Mouse (Mus musculus) lung, adult 2 months (tissue): ENCODE results near the gene Tubb4a. TPM values are rescaled to one million over a fixed set of nuclear protein-coding genes. Genes with fewer than 3 reads are reported as not detected.
"Not testable (repeated sequence)": the region's sequence is repeated elsewhere in the genome, so short reads cannot be mapped to it uniquely, and the experiment has no call there.

Source experiments
- DNase-seq: peaks from one replicate; pipeline ENCODE4 v3.0.0; 2022
- H3K4me1 ChIP-seq: fragments of 200-500 bp; 2 replicates; pipeline ENCODE4 v1.6.1; 2011; ENCODE audit warnings: low read length; ENCODE audit not compliant: control insufficient read depth, insufficient read depth
- H3K4me3 ChIP-seq: fragments of 200-500 bp; replicated peaks from 2 replicates; pipeline ENCODE3; 2011; ENCODE audit warnings: low read depth, mild to moderate bottlenecking, control low read depth, low read length; ENCODE audit errors: extremely low read depth
- CTCF ChIP-seq: fragments of 200-500 bp; IDR thresholded peaks from 2 replicates; pipeline ENCODE4 v1.5.1; 2011; ENCODE audit warnings: mild to moderate bottlenecking, low read length, control low read depth; ENCODE audit not compliant: insufficient read depth
- POLR2A ChIP-seq: fragments of 200-500 bp; IDR thresholded peaks from 2 replicates; pipeline ENCODE4 v1.6.1; 2011; ENCODE audit warnings: low read depth, mild to moderate bottlenecking, control low read depth, low read length, borderline replicate concordance; ENCODE audit errors: extremely low read depth
- WGBS: fragments of 180-500 bp; shearing (Covaris S2); methylation state at CpG from one replicate; pipeline ENCODE4 v1.1.7; 2018; 5-methylcytosine and 5-hydroxymethylcytosine counted together
- polyA plus RNA-seq: library from polyadenylated mRNA; depleted of rRNA; stranded (reverse); fragments of >200 nt; gene quantifications from 2 replicates; pipeline ENCODE4 v1.2.3, GENCODE M21; 2012

Gene Tubb4a
- polyA plus RNA-seq, 1 experiment: 37.7 TPM

DNA sequence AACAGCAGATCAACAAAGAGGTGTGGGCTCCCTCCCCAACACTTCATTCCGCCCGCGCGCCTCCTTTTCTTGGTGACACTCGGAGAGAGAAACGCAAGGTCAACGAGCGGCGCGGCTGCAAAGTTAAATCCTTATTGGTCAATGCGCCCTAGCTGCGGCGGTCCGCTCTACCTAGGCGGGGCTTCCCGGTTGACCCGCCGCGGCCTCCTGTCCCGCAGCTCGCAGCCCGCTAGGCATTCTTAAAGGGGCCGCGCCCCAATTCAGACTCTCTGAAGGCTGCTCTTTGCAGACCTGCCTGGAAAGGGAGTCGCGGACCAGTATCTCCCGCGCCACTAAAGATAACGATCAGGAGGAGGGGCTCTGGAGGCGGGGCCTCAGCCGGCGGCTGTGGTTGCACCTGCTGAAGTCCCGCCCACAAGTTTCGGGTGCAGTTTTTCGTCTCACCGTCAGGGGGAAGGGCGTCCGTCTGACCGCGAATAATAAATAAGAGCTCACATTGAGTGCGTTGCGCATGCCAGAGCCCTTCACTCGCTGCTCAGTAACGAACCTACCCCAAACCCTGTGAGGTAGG lies 27.3 kb downstream of the Tubb4a start:
- TF ChIP-seq CTCF (peak; percentile 66), POLR2A (peak; percentile 65; the same call in 1 of the 2 replicates)
- H3K4me3 ChIP-seq: peak overlapping the region; percentile 78
- DNase-seq: peak; percentile 99
- WGBS: under 1% methylated on average over 44 of the region's 44 CpGs
- peaks cover 4% of the 10 kb centered on the region for H3K4me1 ChIP-seq

DNA sequence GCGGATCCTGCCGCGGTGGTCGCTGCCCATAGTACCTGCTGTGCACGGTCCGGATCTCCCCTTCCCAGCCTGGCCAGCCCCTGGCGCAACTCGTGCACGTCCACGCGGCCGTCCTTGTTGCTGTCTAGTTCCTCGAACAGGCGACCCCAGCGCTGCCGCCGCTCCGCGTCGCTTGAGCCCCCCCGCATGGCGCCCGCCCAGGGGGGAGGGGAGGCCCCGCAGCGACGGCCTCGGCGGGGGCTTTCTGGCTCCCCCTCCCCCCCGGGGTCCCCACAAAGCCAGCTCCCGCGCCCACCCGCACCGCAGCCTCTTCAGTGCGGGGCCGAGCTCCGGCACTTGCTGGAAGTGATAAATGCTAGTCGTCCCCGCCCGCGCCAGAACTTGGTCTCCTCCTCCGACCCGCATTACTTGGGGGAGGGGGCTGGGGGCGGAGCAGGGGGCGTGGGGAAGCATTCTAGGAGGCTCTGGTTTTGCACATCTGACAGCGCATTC lies 28.1 kb downstream of the Tubb4a start, which contains the start of gene Slc25a23:
Slc25a23 (minus strand) TSS at position 378 of the 492 bp plus-strand sequence.
- TF ChIP-seq POLR2A: peak; percentile 3; the same call in 1 of the 2 replicates
- no peak for TF ChIP-seq CTCF
- Histone ChIP-seq H3K4me1 (peaks cover 4% of the 10 kb centered on the region), H3K4me3 (peak within 1 kb of the TSS; percentile 78)
- DNase-seq: peak; percentile 62
- 1% methylated on average over 36 of the region's 45 CpGs for WGBS

- 7% methylated on average over 20 of the region's 22 CpGs for WGBS
Observed at GRCm38 (mm10) chr17:57058891-57059485, 28.6 kb downstream of the Tubb4a start, which contains the start of gene Crb3. Crb3 (plus strand) TSS chr17:57059105.

GRCm38 (mm10) chr17:57056246-57056645 lies 31.3 kb downstream of the Tubb4a start:
- Histone ChIP-seq H3K4me1 (peaks cover 4% of the 10 kb centered on the region), H3K4me3 (no peak overlapping the region)
- DNase-seq: no peak
- no peak for TF ChIP-seq CTCF
- TF ChIP-seq POLR2A: no peak
- 80% methylated on average over 3 of the region's 3 CpGs for WGBS

More at GRCm38 (mm10) chr17:57058891-57059485, 28.6 kb downstream of the Tubb4a start, which contains the start of gene Crb3:
- H3K4me3 ChIP-seq: peak within 1 kb of the TSS; percentile 78
- no peak for TF ChIP-seq CTCF
- no peak for TF ChIP-seq POLR2A
- DNase-seq: peak; percentile 39
- peaks cover 4% of the 10 kb centered on the region for H3K4me1 ChIP-seq

DNA sequence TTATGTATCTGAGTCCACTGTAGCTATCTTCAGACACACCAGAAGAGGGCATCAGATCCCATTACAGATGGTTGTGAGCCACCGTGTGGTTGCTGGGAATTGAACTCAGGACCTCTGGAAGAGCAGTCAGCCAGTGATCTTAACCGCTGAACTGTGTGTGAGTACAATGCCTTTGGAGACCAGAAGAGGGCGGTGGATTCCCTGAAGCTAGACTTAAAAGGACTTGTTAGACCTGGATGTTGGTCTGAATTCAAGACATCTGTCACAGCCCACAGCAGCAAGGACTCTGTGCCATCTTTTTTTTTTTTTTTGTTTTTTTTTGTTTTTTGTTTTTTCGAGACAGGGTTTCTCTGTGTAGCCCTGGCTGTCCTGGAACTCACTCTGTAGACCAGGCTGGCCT lies 35.9 kb downstream of the Tubb4a start:
- H3K4me3 ChIP-seq, H3K4me1 ChIP-seq, DNase-seq: not testable (repeated sequence)
- 85% methylated on average over 4 of the region's 4 CpGs for WGBS

DNA sequence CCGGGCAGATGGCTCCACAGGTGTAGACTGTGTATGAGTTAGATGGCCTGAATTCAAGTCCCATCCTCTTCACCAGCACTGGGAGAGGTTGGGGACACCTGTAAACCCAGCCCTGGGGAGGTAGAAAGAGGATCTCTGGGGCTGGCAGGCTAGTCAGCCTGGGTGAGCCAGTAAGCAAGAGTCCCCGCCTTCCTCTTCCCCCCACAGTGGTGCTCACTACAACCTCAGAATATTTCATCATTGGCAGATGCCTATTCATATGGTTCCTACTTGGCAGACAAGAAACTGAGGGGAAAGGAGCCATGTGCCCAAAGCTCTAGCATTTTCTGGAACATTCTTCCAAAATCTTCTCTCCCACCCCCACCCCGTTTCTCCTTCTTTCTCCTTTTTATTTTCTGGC lies 38.8 kb downstream of the Tubb4a start:
- DNase-seq: no peak
- 96% methylated on average over 3 of the region's 3 CpGs for WGBS
- no peak overlapping the region for H3K4me3 ChIP-seq
- TF ChIP-seq POLR2A (no peak), CTCF (no peak)
- no peaks in the 10 kb centered on the region; the same call in 1 of the 2 replicates for H3K4me1 ChIP-seq

DNA sequence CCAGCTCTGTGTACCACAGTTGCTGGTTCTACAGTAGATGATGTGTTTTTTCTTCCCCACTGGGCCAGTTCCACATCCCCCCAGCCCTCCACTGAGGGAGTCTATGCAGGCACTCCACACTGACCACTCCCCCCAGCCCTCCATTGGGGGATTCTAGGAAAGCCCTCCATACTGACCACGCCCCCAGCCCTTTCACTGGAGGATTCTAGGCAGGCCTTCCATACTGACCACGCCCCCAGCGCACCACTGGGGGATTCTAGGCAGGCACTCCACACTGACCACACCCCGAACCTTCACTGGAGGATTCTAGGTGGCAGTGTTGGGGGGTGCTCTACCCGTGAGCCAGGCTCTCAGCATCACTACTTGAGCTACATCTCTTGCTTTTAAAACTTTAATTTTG lies 40.2 kb downstream of the Tubb4a start:
- Histone ChIP-seq H3K4me1 (no peaks in the 10 kb centered on the region; the same call in 1 of the 2 replicates), H3K4me3 (no peak overlapping the region)
- no peak for TF ChIP-seq POLR2A
- TF ChIP-seq CTCF: no peak
- DNase-seq: no peak
- 52% methylated on average over 5 of the region's 5 CpGs for WGBS

DNA sequence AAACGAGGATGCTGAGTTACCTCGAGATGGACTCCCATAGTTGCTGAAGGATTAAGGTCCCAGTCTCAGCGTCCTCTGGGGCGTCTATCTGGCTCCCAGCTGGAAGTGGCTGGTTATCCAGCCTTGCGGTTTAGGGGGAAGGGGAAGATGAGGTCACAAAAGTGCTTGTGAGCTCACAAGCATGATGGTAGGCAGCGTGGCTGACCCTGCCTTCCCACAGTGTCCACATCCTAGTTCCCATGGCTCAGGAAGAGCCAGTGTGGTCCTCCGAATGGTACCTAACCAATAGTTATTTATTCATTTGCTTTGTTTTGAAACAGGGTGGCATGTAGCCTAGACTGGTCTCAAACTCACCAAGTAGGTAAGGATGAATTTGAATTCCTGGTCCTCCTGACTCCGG lies 46.0 kb downstream of the Tubb4a start, which contains the start of gene Slc25a41:
Slc25a41 (minus strand) TSS at position 101 of the 400 bp plus-strand sequence.
- Histone ChIP-seq H3K4me1 (no peaks in the 10 kb centered on the region), H3K4me3 (no peak within 1 kb of the TSS)
- 76% methylated on average over 8 of the region's 8 CpGs for whole genome bisulfite sequencing
- no peak for TF ChIP-seq CTCF
- no peak for TF ChIP-seq POLR2A
- no peak for DNase-seq

DNA sequence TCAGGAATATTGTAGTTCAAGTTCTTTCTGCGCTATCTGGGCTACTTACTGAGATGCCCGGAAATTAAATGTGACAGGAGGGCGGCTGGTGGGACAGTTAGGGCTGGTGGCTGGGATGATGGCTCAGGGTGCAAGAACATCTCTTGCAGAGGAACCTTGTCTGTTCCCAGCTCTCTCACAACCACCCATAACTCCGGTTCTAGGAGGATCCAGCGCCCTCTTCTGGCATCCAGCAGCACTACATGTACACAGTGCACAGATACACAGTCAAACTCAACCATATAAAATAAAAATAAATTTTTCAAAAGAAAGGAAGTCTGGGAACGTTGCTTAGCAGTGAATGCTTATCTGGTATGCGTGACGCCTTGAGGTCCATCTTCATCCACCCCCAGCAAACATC lies 48.6 kb downstream of the Tubb4a start:
- no peaks in the 10 kb centered on the region for H3K4me1 ChIP-seq
- no peak for DNase-seq
- H3K4me3 ChIP-seq: no peak overlapping the region
- TF ChIP-seq CTCF: no peak
- TF ChIP-seq POLR2A: no peak
- WGBS: 41% methylated on average over 8 of the region's 8 CpGs

DNA sequence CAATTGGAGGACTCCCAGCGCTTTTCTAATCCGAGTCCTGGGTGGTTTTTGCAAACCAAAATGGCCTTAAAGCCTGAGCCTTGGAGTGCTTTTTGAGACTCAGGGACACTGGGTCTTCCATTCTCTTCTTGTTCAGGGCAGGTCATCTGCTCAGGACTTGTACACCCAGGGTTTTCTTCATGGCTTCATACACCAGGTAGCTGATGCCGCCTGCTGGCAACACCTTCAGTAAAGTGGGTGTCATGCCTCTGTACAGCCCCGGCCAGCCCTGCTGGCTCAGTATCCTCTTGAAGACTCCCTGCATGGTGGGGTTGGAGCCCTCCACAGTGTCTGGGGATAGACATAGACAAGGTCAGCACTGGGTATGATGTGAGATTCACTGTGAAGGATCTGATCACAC lies 54.7 kb downstream of the Tubb4a start:
- no peak for TF ChIP-seq CTCF
- no peak overlapping the region for H3K4me3 ChIP-seq
- peaks cover 9% of the 10 kb centered on the region; the same call in 1 of the 2 replicates for H3K4me1 ChIP-seq
- WGBS: 91% methylated on average over 4 of the region's 4 CpGs
- no peak for DNase-seq
